Comparison of ENCODE assay signal across 15 mouse cellular contexts in genomic region chr4:95395746-95396145, GRCm38 (mm10).
DNase-seq lines count a peak whose midpoint lies in the region; ATAC-seq and TF ChIP-seq lines count a peak whose summit lies in the region.
"Had no signal": no experiment of that assay in that cellular context is flagged by ENCODE, and none has a peak within 500 bp of the region (broad histone marks: within the 10 kb centered on the region; RNA-seq: fewer than 3 reads in every experiment).

No protein-coding gene starts in this region.

- H3K36me3 ChIP-seq in kidney, postnatal 0 days (ENCODE audit: insufficient read depth, low read length) = no peaks in the 10 kb centered on the region
- no peaks in the 10 kb centered on the region for H3K36me3 ChIP-seq in kidney, embryonic 16.5 days (ENCODE audit: insufficient read depth, low read length)
- no peaks in the 10 kb centered on the region for H3K36me3 ChIP-seq in lung, embryonic 16.5 days (ENCODE audit: control insufficient read depth, insufficient read depth, low read length)
- no peaks in the 10 kb centered on the region for H3K36me3 ChIP-seq in midbrain, embryonic 15.5 days (replicated peaks)
- H3K36me3 ChIP-seq: embryonic facial prominence, embryonic 12.5 days; forebrain, embryonic 15.5 days had no signal

- H3K9me3 ChIP-seq in kidney, postnatal 0 days (replicated peaks; ENCODE audit: low read length) = no peaks in the 10 kb centered on the region
- H3K9me3 ChIP-seq in kidney, embryonic 16.5 days (ENCODE audit: low read length) = no peaks in the 10 kb centered on the region
- H3K9me3 ChIP-seq in lung, embryonic 16.5 days (ENCODE audit: control insufficient read depth, low read length) = no peaks in the 10 kb centered on the region
- no peaks in the 10 kb centered on the region for H3K9me3 ChIP-seq in midbrain, embryonic 15.5 days
- H3K9me3 ChIP-seq: embryonic facial prominence, embryonic 12.5 days; forebrain, embryonic 15.5 days had no signal

- H3K4me1 ChIP-seq in kidney, postnatal 0 days (replicated peaks; ENCODE audit: insufficient read depth, low read length) = no peaks in the 10 kb centered on the region
- no peaks in the 10 kb centered on the region for H3K4me1 ChIP-seq in kidney, embryonic 16.5 days (ENCODE audit: insufficient read depth, low read length)
- peaks cover 3% of the 10 kb centered on the region; the same call in 1 of the 2 replicates for H3K4me1 ChIP-seq in lung, embryonic 16.5 days (replicated peaks; ENCODE audit: control insufficient read depth, insufficient read depth, low read length)
- no peaks in the 10 kb centered on the region for H3K4me1 ChIP-seq in midbrain, embryonic 15.5 days
- H3K4me1 ChIP-seq: embryonic facial prominence, embryonic 12.5 days; forebrain, embryonic 15.5 days had no signal

- WGBS in kidney, postnatal 0 days = 68% methylated on average over 3 of the region's 3 CpGs
- 71% methylated on average over 3 of the region's 3 CpGs for WGBS in kidney, embryonic 16.5 days
- 59% methylated on average over 3 of the region's 3 CpGs for WGBS in lung, embryonic 16.5 days
- 91% methylated on average over 3 of the region's 3 CpGs for WGBS in midbrain, embryonic 15.5 days

- H3K9ac ChIP-seq in kidney, postnatal 0 days (ENCODE audit: low read depth, low read length) = no peak overlapping the region
- no peak overlapping the region for H3K9ac ChIP-seq in kidney, embryonic 16.5 days (replicated peaks; ENCODE audit: low read length)
- H3K9ac ChIP-seq in lung, embryonic 16.5 days (ENCODE audit: low read length) = no peak overlapping the region
- H3K9ac ChIP-seq in midbrain, embryonic 15.5 days = no peak overlapping the region
- H3K9ac ChIP-seq: embryonic facial prominence, embryonic 12.5 days; forebrain, embryonic 15.5 days had no signal

- H3K4me2 ChIP-seq in kidney, postnatal 0 days (ENCODE audit: low read length) = no peak overlapping the region
- no peak overlapping the region for H3K4me2 ChIP-seq in kidney, embryonic 16.5 days (replicated peaks; ENCODE audit: low read depth, low read length)
- H3K4me2 ChIP-seq in lung, embryonic 16.5 days (ENCODE audit: low read depth, low read length) = no peak overlapping the region
- no peak overlapping the region for H3K4me2 ChIP-seq in midbrain, embryonic 15.5 days
- H3K4me2 ChIP-seq: embryonic facial prominence, embryonic 12.5 days; forebrain, embryonic 15.5 days had no signal

- ATAC-seq in kidney, postnatal 0 days (replicated peaks; ENCODE audit: low FRiP score, low read depth) = no peak
- ATAC-seq in kidney, embryonic 16.5 days (ENCODE audit: low FRiP score, low TSS enrichment) = no peak
- ATAC-seq in lung, embryonic 16.5 days (ENCODE audit: low read depth) = peak; percentile 69
- no peak for ATAC-seq in midbrain, embryonic 15.5 days (replicated peaks)
- ATAC-seq: CD4-positive, CD25-positive, alpha-beta regulatory T cell, adult 4 months; forebrain, embryonic 15.5 days had no signal

- TF ChIP-seq CTCF in kidney, postnatal 0 days (IDR thresholded peaks at IDR 0.05; ENCODE audit: low read depth) = no peak

- no peak overlapping the region for H3K27ac ChIP-seq in kidney, postnatal 0 days
- H3K27ac ChIP-seq in kidney, embryonic 16.5 days (ENCODE audit: low read length) = no peak overlapping the region
- H3K27ac ChIP-seq in lung, embryonic 16.5 days (ENCODE audit: low read length) = no peak overlapping the region
- no peak overlapping the region for H3K27ac ChIP-seq in midbrain, embryonic 15.5 days
- H3K27ac ChIP-seq: embryonic facial prominence, embryonic 12.5 days; forebrain, embryonic 15.5 days had no signal

- peak; percentile 24 for DNase-seq in kidney, postnatal 0 days (ENCODE audit: low spot score)
- peak; percentile 95 for DNase-seq in 416B (ENCODE audit: low read depth)
- DNase-seq in adrenal gland, adult 2 months = peak; percentile 81
- DNase-seq in layer of hippocampus, adult 11-12 months (ENCODE audit: low spot score) = no peak
- no peak for DNase-seq in frontal cortex, postnatal 36 days (ENCODE audit: low spot score in 2 of 2)
- DNase-seq: cerebellum, postnatal 14 days; heart, postnatal 10 days; layer of hippocampus, adult 9-11 months; spleen, adult 18-20 months had no signal

- H3K4me3 ChIP-seq in kidney, postnatal 0 days (replicated peaks; ENCODE audit: low read depth, low read length) = no peak overlapping the region
- H3K4me3 ChIP-seq in kidney, embryonic 16.5 days (ENCODE audit: low read length) = no peak overlapping the region
- no peak overlapping the region for H3K4me3 ChIP-seq in lung, embryonic 16.5 days (ENCODE audit: low read length)
- no peak overlapping the region for H3K4me3 ChIP-seq in midbrain, embryonic 15.5 days
- H3K4me3 ChIP-seq: embryonic facial prominence, embryonic 12.5 days; forebrain, embryonic 15.5 days had no signal

- H3K27me3 ChIP-seq in kidney, postnatal 0 days (ENCODE audit: insufficient read depth, low read length) = no peaks in the 10 kb centered on the region
- H3K27me3 ChIP-seq in kidney, embryonic 16.5 days (ENCODE audit: insufficient read depth, low read length) = no peaks in the 10 kb centered on the region
- no peaks in the 10 kb centered on the region for H3K27me3 ChIP-seq in lung, embryonic 16.5 days (ENCODE audit: control insufficient read depth, insufficient read depth, low read depth, low read length)
- H3K27me3 ChIP-seq in midbrain, embryonic 15.5 days (replicated peaks) = no peaks in the 10 kb centered on the region
- H3K27me3 ChIP-seq: embryonic facial prominence, embryonic 12.5 days; forebrain, embryonic 15.5 days had no signal

Comparison
In these comparisons a context has a peak if more than half of its experiments do, and no peak if none do; other contexts are left out.
1. DNase-seq: peak in kidney, postnatal 0 days (single experiment), 416B (single experiment) and adrenal gland, adult 2 months (single experiment); none in layer of hippocampus, adult 11-12 months (single experiment) and frontal cortex, postnatal 36 days (0 of 2).